Mouse (Mus musculus) G1E (cell line): ENCODE results near the gene Ccdc51.

ENCODE experiments used
- CTCF ChIP-seq: IDR thresholded peaks from 2 replicates; pipeline ENCODE4 v1.5.1; 2012; ENCODE audit warnings: low read depth, low read length, inconsistent platforms, mixed read lengths
- GATA1 ChIP-seq: IDR thresholded peaks from 2 replicates; pipeline ENCODE4 v1.6.1; 2012; ENCODE audit warnings: borderline replicate concordance, low read length, inconsistent platforms, mixed read lengths
- GATA2 ChIP-seq: IDR thresholded peaks from 2 replicates; pipeline ENCODE4 v1.6.1; 2012; ENCODE audit warnings: low read depth, low read length, inconsistent platforms, borderline replicate concordance
- POLR2AphosphoS5 ChIP-seq: IDR thresholded peaks from 2 replicates; pipeline ENCODE4 v1.6.1; 2012; ENCODE audit warnings: low read depth, low read length, inconsistent platforms; ENCODE audit not compliant: insufficient replicate concordance
- TAL1 ChIP-seq: conservative IDR thresholded peaks from 2 replicates; pipeline ENCODE4 v1.6.1; 2012; ENCODE audit warnings: low read depth, low read length, inconsistent platforms, mixed read lengths

- TF ChIP-seq CTCF, result no peak
- TF ChIP-seq GATA1, result no peak
- no peak for TF ChIP-seq TAL1
- no peak for TF ChIP-seq POLR2AphosphoS5
- no peak for TF ChIP-seq GATA2
Observed at GRCm38 (mm10) chr9:109082124-109082800, at the start of gene Ccdc51, which contains the start of gene Tma7.
